Mouse (Mus musculus): ENCODE data around the gene Mfsd5.

GRCm38 (mm10) chr15:102265548-102265947 is 13.7 kb upstream of the Mfsd5 start:
- TF ChIP-seq CTCF (IDR thresholded peaks at IDR 0.05; ENCODE audit: extremely low read depth, insufficient read depth, insufficient read length, insufficient replicate concordance), result no peak
- TF ChIP-seq POLR2A (IDR thresholded peaks at IDR 0.05; ENCODE audit: low read depth, low read length), result no peak
